Mouse (Mus musculus): ENCODE measurements around the gene Srpk3. TPM values are rescaled to one million over a fixed set of nuclear protein-coding genes. Genes with fewer than 3 reads are reported as not detected.

Gene Srpk3
- polyA plus RNA-seq, 1 experiment from 2014 or later, result 39.2 TPM

DNA sequence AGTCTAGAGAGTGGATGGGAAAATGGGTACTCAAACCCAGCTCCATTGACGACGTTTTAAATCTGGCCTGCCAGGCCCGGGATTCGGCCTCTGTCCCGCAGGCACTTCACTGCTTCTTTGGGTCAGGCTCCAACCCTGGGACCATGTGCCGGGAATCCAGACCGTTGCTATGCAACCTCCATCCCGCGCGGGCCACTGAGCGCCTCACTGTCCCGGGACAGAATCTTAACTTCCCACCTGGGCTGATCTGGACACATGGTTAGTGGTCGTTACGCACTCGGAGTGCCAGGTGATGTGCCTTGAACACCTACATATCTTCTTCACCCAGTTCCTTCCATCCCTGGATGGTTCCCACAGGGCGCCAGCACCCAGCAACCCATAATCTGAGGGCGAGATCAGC lies 49.5 kb downstream of the Srpk3 start:
- peaks cover 42% of the 10 kb centered on the region for H3K27me3 ChIP-seq (ENCODE audit: insufficient read depth, poor library complexity, severe bottlenecking)
- DNase-seq (ENCODE audit: low spot score), result no peak
- WGBS, result 18% methylated on average over 17 of the region's 17 CpGs

GRCm38 (mm10) chrX:73824185-73825151 lies 50.3 kb downstream of the Srpk3 start, which contains the start of gene Pdzd4:
Pdzd4 (minus strand) TSS chrX:73824969.
- no peaks in the 10 kb centered on the region for H3K9me3 ChIP-seq
- H3K36me3 ChIP-seq, result no peaks in the 10 kb centered on the region
- no peaks in the 10 kb centered on the region for H3K4me1 ChIP-seq
- H3K4me3 ChIP-seq, result peak within 1 kb of the TSS; percentile 67
- 13% methylated on average over 74 of the region's 84 CpGs for WGBS
- H3K27me3 ChIP-seq (ENCODE audit: insufficient read depth, poor library complexity, severe bottlenecking), result peaks cover 42% of the 10 kb centered on the region
- DNase-seq (ENCODE audit: low spot score), result peak; percentile 74
- H3K27ac ChIP-seq, result peak within 1 kb of the TSS; percentile 82

More for the DNA sequence above, 49.5 kb downstream of the Srpk3 start:
- no peaks in the 10 kb centered on the region for H3K9me3 ChIP-seq
- H3K36me3 ChIP-seq, result no peaks in the 10 kb centered on the region
- H3K4me3 ChIP-seq, result peak overlapping the region; percentile 67
- no peak overlapping the region; the same call in 1 of the 2 replicates for H3K27ac ChIP-seq
- H3K4me1 ChIP-seq, result no peaks in the 10 kb centered on the region

Other genes starting within 250 kb of the Srpk3 start
- gene Dusp9, start 135.0 kb upstream of the Srpk3 start, polyA plus RNA-seq (2016; fragmentation: Nextera tagmentation; extraction: Ambion mirVana), result 26.1 and 65.3 TPM in 2 replicates
- gene Pnck, start 114.3 kb upstream of the Srpk3 start, polyA plus RNA-seq (2016; fragmentation: Nextera tagmentation; extraction: Ambion mirVana), result 7.3 and 8.0 TPM in 2 replicates
- gene Slc6a8, start 101.3 kb upstream of the Srpk3 start, polyA plus RNA-seq (2016; fragmentation: Nextera tagmentation; extraction: Ambion mirVana), result 5.8 and 6.2 TPM in 2 replicates
- 178 and 211 TPM in 2 replicates for gene Bcap31, start 58.2 kb upstream of the Srpk3 start, polyA plus RNA-seq (2016; fragmentation: Nextera tagmentation; extraction: Ambion mirVana)
- gene Abcd1, start 57.8 kb upstream of the Srpk3 start, polyA plus RNA-seq (2016; fragmentation: Nextera tagmentation; extraction: Ambion mirVana), result 9.8 and 11.7 TPM in 2 replicates
- 0.13 and 0.46 TPM in 2 replicates for gene Plxnb3, start 17.3 kb upstream of the Srpk3 start, polyA plus RNA-seq (2016; fragmentation: Nextera tagmentation; extraction: Ambion mirVana)
- gene Idh3g, start 12.5 kb downstream of the Srpk3 start, polyA plus RNA-seq (2016; fragmentation: Nextera tagmentation; extraction: Ambion mirVana), result 219 and 264 TPM in 2 replicates
- 156 and 158 TPM in 2 replicates for gene Ssr4, start 12.6 kb downstream of the Srpk3 start, polyA plus RNA-seq (2016; fragmentation: Nextera tagmentation; extraction: Ambion mirVana)
- gene Pdzd4, start 50.6 kb downstream of the Srpk3 start, polyA plus RNA-seq (2016; fragmentation: Nextera tagmentation; extraction: Ambion mirVana), result 0.32 and 0.38 TPM in 2 replicates
- gene Avpr2, start 117.7 kb downstream of the Srpk3 start, polyA plus RNA-seq (2016; fragmentation: Nextera tagmentation; extraction: Ambion mirVana), result not detected in 2 replicates
- gene L1cam, start 121.7 kb downstream of the Srpk3 start, polyA plus RNA-seq (2016; fragmentation: Nextera tagmentation; extraction: Ambion mirVana), result 1.7 and 2.3 TPM in 2 replicates
- gene Arhgap4, start 147.5 kb downstream of the Srpk3 start, polyA plus RNA-seq (2016; fragmentation: Nextera tagmentation; extraction: Ambion mirVana), result 1.3 and 3.0 TPM in 2 replicates
- gene Naa10, start 147.5 kb downstream of the Srpk3 start, polyA plus RNA-seq (2016; fragmentation: Nextera tagmentation; extraction: Ambion mirVana), result 124 and 146 TPM in 2 replicates
- 43.1 and 58.2 TPM in 2 replicates for gene Renbp, start 156.4 kb downstream of the Srpk3 start, polyA plus RNA-seq (2016; fragmentation: Nextera tagmentation; extraction: Ambion mirVana)
- 49.5 and 56.8 TPM in 2 replicates for gene Hcfc1, start 192.0 kb downstream of the Srpk3 start, polyA plus RNA-seq (2016; fragmentation: Nextera tagmentation; extraction: Ambion mirVana)
- 59.3 and 60.8 TPM in 2 replicates for gene Irak1, start 249.5 kb downstream of the Srpk3 start, polyA plus RNA-seq (2016; fragmentation: Nextera tagmentation; extraction: Ambion mirVana)